Mouse (Mus musculus) ES-Bruce4 (cell line): ENCODE measurements around the gene Serinc1. TPM values are rescaled to one million over a fixed set of nuclear protein-coding genes. Genes with fewer than 3 reads are reported as not detected.
A peak's percentile ranks its signal among the peaks of the same experiment; 100 is the strongest.

Source experiments
- H3K27ac ChIP-seq: 2 replicates; pipeline ENCODE4 v1.5.1; 2012; ENCODE audit warnings: low read length, inconsistent platforms; ENCODE audit not compliant: insufficient read depth
- H3K27me3 ChIP-seq: 2 replicates; pipeline ENCODE4 v1.6.1; 2012; ENCODE audit warnings: mild to moderate bottlenecking, low read length, inconsistent platforms; ENCODE audit not compliant: control insufficient read depth, poor library complexity, insufficient read depth, severe bottlenecking
- H3K36me3 ChIP-seq: 2 replicates; pipeline ENCODE4 v1.6.1; 2012; ENCODE audit warnings: inconsistent platforms, mild to moderate bottlenecking, low read length, moderate library complexity; ENCODE audit not compliant: control insufficient read depth, poor library complexity, insufficient read depth, severe bottlenecking
- H3K4me1 ChIP-seq: one replicate; pipeline ENCODE4 v1.8.1; 2011; ENCODE audit warnings: low read length; ENCODE audit not compliant: control insufficient read depth, insufficient read depth
- H3K4me3 ChIP-seq: 2 replicates; pipeline ENCODE4 v1.5.1; 2011; ENCODE audit warnings: low read depth, mild to moderate bottlenecking, low read length
- H3K9ac ChIP-seq: 2 replicates; pipeline ENCODE4 v1.6.1; 2012; ENCODE audit warnings: low read depth, mild to moderate bottlenecking, inconsistent platforms; ENCODE audit not compliant: poor library complexity, severe bottlenecking
- H3K9me3 ChIP-seq: replicated peaks from 2 replicates; pipeline ENCODE4 v1.6.1; 2012; ENCODE audit warnings: mild to moderate bottlenecking, low read length, inconsistent platforms; ENCODE audit not compliant: control insufficient read depth, poor library complexity, insufficient read depth, severe bottlenecking
- CTCF ChIP-seq: IDR thresholded peaks from one replicate; pipeline ENCODE4 v1.8.1; 2011; ENCODE audit warnings: low read depth, low read length
- EP300 ChIP-seq: IDR thresholded peaks from 2 replicates; pipeline ENCODE4 v1.6.1; 2011; ENCODE audit warnings: low read depth, low read length; ENCODE audit not compliant: insufficient read depth
- POLR2A ChIP-seq: IDR thresholded peaks from one replicate; pipeline ENCODE4 v1.8.1; 2011; ENCODE audit warnings: low read length; ENCODE audit not compliant: insufficient read depth
- polyA plus RNA-seq: library from polyadenylated mRNA; stranded (reverse); fragments of >200 nt; gene quantifications from 2 replicates; pipeline ENCODE4 v1.2.4, GENCODE M21; 2011; ENCODE audit warnings: low read depth; ENCODE audit not compliant: missing spikeins, insufficient read depth, insufficient read length

Serinc1 gene
- polyA plus RNA-seq, 1 experiment, result 75.0 TPM

- Histone ChIP-seq H3K9me3 (no peaks in the 10 kb centered on the region), H3K4me1 (peaks cover 4% of the 10 kb centered on the region), H3K4me3 (no peak overlapping the region), H3K27ac (no peak overlapping the region), H3K9ac (peak overlapping the region; percentile 35; the same call in 1 of the 2 replicates), H3K27me3 (no peaks in the 10 kb centered on the region; the same call in 1 of the 2 replicates), H3K36me3 (peaks cover 3% of the 10 kb centered on the region; the same call in 1 of the 2 replicates)
- TF ChIP-seq EP300 (no peak), CTCF (no peak), POLR2A (no peak)
These were observed 43.7 kb downstream of the Serinc1 start for GRCm38 (mm10) chr10:57488591-57488990.

DNA sequence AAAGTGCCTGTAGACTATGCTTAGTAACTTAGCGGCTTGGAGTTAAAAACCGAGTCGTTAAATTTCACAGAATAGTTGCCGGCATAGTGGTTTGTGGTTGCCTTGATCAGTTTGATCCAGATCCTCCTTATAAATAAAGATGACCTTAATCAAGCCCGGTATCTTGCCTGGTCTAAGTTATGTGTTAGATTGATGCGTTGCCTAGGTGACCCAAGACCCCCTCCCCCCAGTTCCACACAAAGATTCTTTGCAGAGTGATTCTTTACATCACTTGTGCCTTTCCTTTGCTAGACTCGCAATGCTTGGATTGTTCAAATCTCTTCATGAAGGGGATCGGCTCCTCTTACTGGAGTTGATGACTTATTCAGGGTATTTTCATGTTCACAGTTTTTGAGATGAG is 45.1 kb downstream of the Serinc1 start:
- Histone ChIP-seq H3K9ac (peak overlapping the region; percentile 97), H3K36me3 (peaks cover 3% of the 10 kb centered on the region; the same call in 1 of the 2 replicates), H3K27me3 (no peaks in the 10 kb centered on the region; the same call in 1 of the 2 replicates), H3K9me3 (no peaks in the 10 kb centered on the region), H3K4me1 (peaks cover 4% of the 10 kb centered on the region), H3K27ac (no peak overlapping the region), H3K4me3 (peak overlapping the region; percentile 99)
- TF ChIP-seq POLR2A (no peak), EP300 (no peak), CTCF (no peak)

DNA sequence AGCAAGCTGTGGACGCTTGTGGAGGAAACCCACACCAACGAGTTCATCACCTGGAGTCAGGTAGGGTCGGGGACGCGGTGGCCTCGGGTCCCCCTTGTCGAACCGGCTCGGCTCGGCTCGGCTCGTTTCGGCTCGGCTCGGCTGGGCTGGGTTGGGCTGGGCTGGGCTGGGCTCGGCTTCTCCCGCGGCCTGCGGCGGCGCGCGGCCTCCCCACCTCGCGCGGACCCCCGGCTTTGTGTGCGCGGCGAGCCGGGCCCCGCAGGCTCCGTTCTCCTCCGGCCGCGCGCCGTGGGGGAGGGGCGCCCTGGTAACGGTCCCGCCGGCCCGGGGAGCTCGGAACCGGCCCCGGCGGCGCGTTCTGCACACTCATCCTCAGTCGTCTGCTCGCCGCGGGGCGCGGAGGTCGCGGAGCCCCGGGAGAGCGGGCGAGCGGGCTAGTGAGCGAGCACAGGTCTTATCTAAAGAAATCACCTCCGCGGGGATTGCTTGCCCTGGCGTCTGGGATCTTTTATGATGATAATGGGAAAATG is 45.7 kb downstream of the Serinc1 start:
- Histone ChIP-seq H3K9me3 (no peaks in the 10 kb centered on the region), H3K27ac (peak overlapping the region; percentile 83), H3K4me3 (peak overlapping the region; percentile 99), H3K9ac (peak overlapping the region; percentile 97), H3K4me1 (peaks cover 4% of the 10 kb centered on the region), H3K36me3 (peaks cover 3% of the 10 kb centered on the region; the same call in 1 of the 2 replicates), H3K27me3 (no peaks in the 10 kb centered on the region; the same call in 1 of the 2 replicates)
- TF ChIP-seq EP300, result no peak
- TF ChIP-seq POLR2A, result no peak
- TF ChIP-seq CTCF, result no peak

DNA sequence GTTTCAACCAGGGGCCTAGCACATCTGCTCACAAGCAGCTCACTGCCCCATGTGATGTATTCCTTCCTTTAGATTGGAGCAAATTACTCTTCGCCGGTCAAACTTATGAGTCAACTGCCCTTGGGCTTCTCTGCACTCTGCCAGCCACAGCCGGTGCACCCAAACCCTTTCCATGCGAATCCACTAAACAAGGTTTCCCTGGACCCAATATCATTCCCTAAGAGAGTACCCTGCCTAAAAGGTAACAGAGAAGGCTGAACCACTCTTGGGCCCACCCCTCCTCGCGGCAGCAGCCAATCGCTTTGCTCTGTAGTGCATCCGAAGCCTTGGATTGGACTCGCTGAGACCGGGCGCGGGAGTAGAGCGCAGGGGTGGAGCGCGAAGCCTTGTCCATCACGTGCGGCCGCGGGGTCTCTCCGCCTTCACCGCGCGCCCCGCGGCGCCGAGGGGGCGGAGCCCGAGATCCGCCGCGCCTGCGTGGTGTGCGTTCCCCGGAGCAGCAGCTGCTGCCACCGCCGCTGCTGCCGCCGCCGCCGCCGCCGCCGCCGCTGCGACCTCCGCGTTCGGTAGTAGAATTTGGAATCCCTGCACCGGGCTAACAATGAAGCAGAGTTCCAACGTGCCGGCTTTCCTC is 46.3 kb downstream of the Serinc1 start, which contains the start of gene Hsf2:
Gene Hsf2 (plus strand): TSS at position 478 of the 634 bp plus-strand sequence.
- peaks cover 2% of the 10 kb centered on the region for H3K4me1 ChIP-seq
- H3K36me3 ChIP-seq, result peaks cover 3% of the 10 kb centered on the region; the same call in 1 of the 2 replicates
- H3K4me3 ChIP-seq, result peak within 1 kb of the TSS; percentile 99
- TF ChIP-seq POLR2A (peak; percentile 47), CTCF (no peak)
- H3K27ac ChIP-seq, result peak within 1 kb of the TSS; percentile 83
- H3K9me3 ChIP-seq, result no peaks in the 10 kb centered on the region
- H3K9ac ChIP-seq, result peak within 1 kb of the TSS; percentile 97
- H3K27me3 ChIP-seq, result no peaks in the 10 kb centered on the region; the same call in 1 of the 2 replicates

GRCm38 (mm10) chr10:57484741-57485140 is 47.6 kb downstream of the Serinc1 start:
- no peak overlapping the region for H3K9ac ChIP-seq
- H3K27me3 ChIP-seq, result no peaks in the 10 kb centered on the region; the same call in 1 of the 2 replicates
- no peak overlapping the region for H3K27ac ChIP-seq
- H3K4me1 ChIP-seq, result no peaks in the 10 kb centered on the region
- no peak overlapping the region for H3K4me3 ChIP-seq
- TF ChIP-seq CTCF (no peak), POLR2A (no peak), EP300 (no peak)
- no peaks in the 10 kb centered on the region for H3K36me3 ChIP-seq
- H3K9me3 ChIP-seq, result no peaks in the 10 kb centered on the region

GRCm38 (mm10) chr10:57481717-57482116 is 50.6 kb downstream of the Serinc1 start:
- TF ChIP-seq EP300 (no peak), POLR2A (no peak), CTCF (no peak)

More at GRCm38 (mm10) chr10:57481717-57482116, 50.6 kb downstream of the Serinc1 start:
- Histone ChIP-seq H3K4me3 (no peak overlapping the region), H3K36me3 (no peaks in the 10 kb centered on the region), H3K27ac (no peak overlapping the region), H3K9me3 (no peaks in the 10 kb centered on the region), H3K9ac (no peak overlapping the region), H3K27me3 (no peaks in the 10 kb centered on the region; the same call in 1 of the 2 replicates), H3K4me1 (no peaks in the 10 kb centered on the region)
